Mouse (Mus musculus): ENCODE measurements at regions not wholly inside any gene's neighbourhood (a gene's known extent, or its start where the extent isn't known, plus 50 kb on each side); places are given as distances from the start of the nearest gene placed in this dataset.

- TF ChIP-seq CTCF (IDR thresholded peaks at IDR 0.05; ENCODE audit: low read depth) (no peak), EP300 (IDR thresholded peaks at IDR 0.05; ENCODE audit: low read depth) (no peak)
Measured at GRCm38 (mm10) chrX:99291965-99292364, 156.0 kb downstream of the Efnb1 start.
